Mouse (Mus musculus): ENCODE measurements around the gene Zan.

GRCm38 (mm10) chr5:137339290-137339979, 137.4 kb downstream of the Zan start:
- no peak for TF ChIP-seq CTCF (IDR thresholded peaks at IDR 0.05; ENCODE audit: low read depth)
- TF ChIP-seq EP300 (IDR thresholded peaks at IDR 0.05; ENCODE audit: low read depth), result no peak

All from liver, embryonic 14.5 days (tissue).